Mouse (Mus musculus) liver, postnatal 0 days (tissue): Measurements from ENCODE around the gene Slc25a30.

Experiments used
- CTCF ChIP-seq: sonication (generic); IDR thresholded peaks from 2 replicates; pipeline ENCODE4 v1.5.1; 2016; ENCODE audit warnings: antibody characterized with exemption, low read depth
- EP300 ChIP-seq: IDR thresholded peaks from 2 replicates; pipeline ENCODE4 v1.6.1; 2016; ENCODE audit warnings: antibody characterized with exemption, low read depth, mild to moderate bottlenecking

DNA sequence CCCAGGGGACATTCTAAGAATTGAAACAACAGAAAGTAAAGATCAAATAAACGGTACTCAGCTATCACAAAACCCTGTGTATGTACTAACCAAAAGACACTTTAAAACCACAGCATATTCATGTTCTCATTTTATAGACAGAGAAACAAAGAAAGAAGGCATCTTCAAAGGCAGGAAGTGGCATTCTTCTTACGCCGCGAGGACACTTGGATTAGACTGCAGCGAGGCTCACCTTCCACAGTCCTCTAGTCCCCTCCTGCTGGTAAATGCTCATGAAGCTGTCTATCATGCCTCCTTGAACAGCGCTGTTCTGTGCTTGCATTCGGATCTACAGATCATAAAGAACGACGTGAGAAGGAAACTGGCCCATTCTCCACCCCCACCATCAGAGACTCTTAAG, 17.5 kb downstream of the Slc25a30 start:
- TF ChIP-seq CTCF (no peak), EP300 (no peak)
